Mouse (Mus musculus): Measurements from ENCODE around the gene Smtn. TPM values are rescaled to one million over a fixed set of nuclear protein-coding genes. Genes with fewer than 3 reads are reported as not detected.

Gene Smtn
- 17.3 and 19.0 TPM in 2 replicates for total RNA-seq (2012; rRNA removed)

GRCm38 (mm10) chr11:3540451-3541085, at the start of gene Smtn:
Smtn (minus strand) TSS chr11:3540612.
- Histone ChIP-seq H3K4me1 (ENCODE audit: control insufficient read depth in 2 of 2, insufficient read depth in 2 of 2, low read length in 2 of 2, poor library complexity in 1 of 2) (peaks cover 5 to 32% of the 10 kb centered on the region in 2 experiments; a peak in 3 of 4 replicates), H3K9ac (ENCODE audit: insufficient read depth, low read depth, low read length, poor library complexity, severe bottlenecking) (no peak within 1 kb of the TSS; the same call in 1 of the 2 replicates), H3K4me3 (ENCODE audit: insufficient read depth in 1 of 2, low read depth in 1 of 2, low read length in 2 of 2, poor library complexity in 1 of 2, severe bottlenecking in 1 of 2) (peak within 1 kb of the TSS; percentile 56 to 93), H3K9me3 (ENCODE audit: control insufficient read depth, insufficient read depth, low read depth, low read length) (no peaks in the 10 kb centered on the region), H3K27ac (ENCODE audit: insufficient read depth, low read depth, low read length, poor library complexity, severe bottlenecking) (no peak within 1 kb of the TSS), H3K36me3 (ENCODE audit: control insufficient read depth, insufficient read depth, low read length, poor library complexity, severe bottlenecking) (no peaks in the 10 kb centered on the region)
- no peak for TF ChIP-seq ZC3H11A (IDR thresholded peaks at IDR 0.05; ENCODE audit: borderline replicate concordance, low read depth, low read length)
- TF ChIP-seq MAFK (IDR thresholded peaks at IDR 0.05; ENCODE audit: insufficient read depth, low read depth, low read length), result no peak
- no peak for TF ChIP-seq CHD2 (IDR thresholded peaks at IDR 0.05; ENCODE audit: low read depth, low read length)
- TF ChIP-seq HCFC1 (IDR thresholded peaks at IDR 0.05; ENCODE audit: borderline replicate concordance, insufficient read depth, low read length), result no peak
- no peak for TF ChIP-seq ZNF384 (IDR thresholded peaks at IDR 0.05; ENCODE audit: low read depth, low read length)
- in situ Hi-C loops (cut with MboI; ENCODE audit: low sequenced_read_pairs in 2 of 2, unreplicated experiment in 2 of 2), result no loop called here
- no peak for DNase-seq (ENCODE audit: low read depth, low spot score)

- in situ Hi-C loops (cut with MboI; ENCODE audit: low sequenced_read_pairs in 2 of 2, unreplicated experiment in 2 of 2), result no loop called here
- DNase-seq (ENCODE audit: low read depth, low spot score), result no peak
- H3K4me3 ChIP-seq (ENCODE audit: insufficient read depth in 1 of 2, low read depth in 1 of 2, low read length in 2 of 2, poor library complexity in 1 of 2, severe bottlenecking in 1 of 2), result no peak overlapping the region
Observed at GRCm38 (mm10) chr11:3588036-3588672, 47.7 kb upstream of the Smtn start.

GRCm38 (mm10) chr11:3587350-3587749, 46.9 kb upstream of the Smtn start:
- H3K4me3 ChIP-seq (ENCODE audit: insufficient read depth in 1 of 2, low read depth in 1 of 2, low read length in 2 of 2, poor library complexity in 1 of 2, severe bottlenecking in 1 of 2), result no peak overlapping the region
- H3K4me1 ChIP-seq (ENCODE audit: control insufficient read depth in 2 of 2, insufficient read depth in 2 of 2, low read length in 2 of 2, poor library complexity in 1 of 2), result peaks cover 0 to 9% of the 10 kb centered on the region in 2 experiments; a peak in 2 of 4 replicates
- no peaks in the 10 kb centered on the region for H3K36me3 ChIP-seq (ENCODE audit: control insufficient read depth, insufficient read depth, low read length, poor library complexity, severe bottlenecking)
- no peak overlapping the region for H3K27ac ChIP-seq (ENCODE audit: insufficient read depth, low read depth, low read length, poor library complexity, severe bottlenecking)
- no peak for TF ChIP-seq CHD2 (IDR thresholded peaks at IDR 0.05; ENCODE audit: low read depth, low read length)
- TF ChIP-seq ZNF384 (IDR thresholded peaks at IDR 0.05; ENCODE audit: low read depth, low read length), result no peak
- TF ChIP-seq MAFK (IDR thresholded peaks at IDR 0.05; ENCODE audit: insufficient read depth, low read depth, low read length), result no peak
- no peak for TF ChIP-seq HCFC1 (IDR thresholded peaks at IDR 0.05; ENCODE audit: borderline replicate concordance, insufficient read depth, low read length)
- TF ChIP-seq ZC3H11A (IDR thresholded peaks at IDR 0.05; ENCODE audit: borderline replicate concordance, low read depth, low read length), result no peak
- DNase-seq (ENCODE audit: low read depth, low spot score), result no peak
- H3K9me3 ChIP-seq (ENCODE audit: control insufficient read depth, insufficient read depth, low read depth, low read length), result no peaks in the 10 kb centered on the region
- in situ Hi-C loops (cut with MboI; ENCODE audit: low sequenced_read_pairs in 2 of 2, unreplicated experiment in 2 of 2), result no loop called here
- no peak overlapping the region for H3K9ac ChIP-seq (ENCODE audit: insufficient read depth, low read depth, low read length, poor library complexity, severe bottlenecking)

More at GRCm38 (mm10) chr11:3588036-3588672, 47.7 kb upstream of the Smtn start:
- Histone ChIP-seq H3K9me3 (ENCODE audit: control insufficient read depth, insufficient read depth, low read depth, low read length) (no peaks in the 10 kb centered on the region), H3K27ac (ENCODE audit: insufficient read depth, low read depth, low read length, poor library complexity, severe bottlenecking) (no peak overlapping the region), H3K9ac (ENCODE audit: insufficient read depth, low read depth, low read length, poor library complexity, severe bottlenecking) (no peak overlapping the region), H3K36me3 (ENCODE audit: control insufficient read depth, insufficient read depth, low read length, poor library complexity, severe bottlenecking) (no peaks in the 10 kb centered on the region), H3K4me1 (ENCODE audit: control insufficient read depth in 2 of 2, insufficient read depth in 2 of 2, low read length in 2 of 2, poor library complexity in 1 of 2) (peaks cover 0 to 9% of the 10 kb centered on the region in 2 experiments; a peak in 2 of 4 replicates)
- TF ChIP-seq ZC3H11A (IDR thresholded peaks at IDR 0.05; ENCODE audit: borderline replicate concordance, low read depth, low read length) (no peak), HCFC1 (IDR thresholded peaks at IDR 0.05; ENCODE audit: borderline replicate concordance, insufficient read depth, low read length) (no peak), ZNF384 (IDR thresholded peaks at IDR 0.05; ENCODE audit: low read depth, low read length) (no peak), MAFK (IDR thresholded peaks at IDR 0.05; ENCODE audit: insufficient read depth, low read depth, low read length) (no peak), CHD2 (IDR thresholded peaks at IDR 0.05; ENCODE audit: low read depth, low read length) (no peak)

- no peak for TF ChIP-seq ZNF384 (IDR thresholded peaks at IDR 0.05; ENCODE audit: low read depth, low read length)
- Histone ChIP-seq H3K36me3 (ENCODE audit: control insufficient read depth, insufficient read depth, low read length, poor library complexity, severe bottlenecking) (no peaks in the 10 kb centered on the region), H3K9me3 (ENCODE audit: control insufficient read depth, insufficient read depth, low read depth, low read length) (no peaks in the 10 kb centered on the region), H3K9ac (ENCODE audit: insufficient read depth, low read depth, low read length, poor library complexity, severe bottlenecking) (no peak overlapping the region), H3K4me3 (ENCODE audit: insufficient read depth in 1 of 2, low read depth in 1 of 2, low read length in 2 of 2, poor library complexity in 1 of 2, severe bottlenecking in 1 of 2) (no peak overlapping the region), H3K4me1 (ENCODE audit: control insufficient read depth in 2 of 2, insufficient read depth in 2 of 2, low read length in 2 of 2, poor library complexity in 1 of 2) (peaks cover 0 to 9% of the 10 kb centered on the region in 2 experiments; a peak in 2 of 4 replicates), H3K27ac (ENCODE audit: insufficient read depth, low read depth, low read length, poor library complexity, severe bottlenecking) (no peak overlapping the region)
- no peak for DNase-seq (ENCODE audit: low read depth, low spot score)
- in situ Hi-C loops (cut with MboI; ENCODE audit: low sequenced_read_pairs in 2 of 2, unreplicated experiment in 2 of 2), result no loop called here
Observed at GRCm38 (mm10) chr11:3585983-3586618, 45.7 kb upstream of the Smtn start.
